Mouse (Mus musculus): ENCODE data around the gene Lrrc28. TPM values are rescaled to one million over a fixed set of nuclear protein-coding genes. Genes with fewer than 3 reads are reported as not detected.

Lrrc28 gene
- polyA plus RNA-seq, 1 experiment, result 9.1 TPM

DNA sequence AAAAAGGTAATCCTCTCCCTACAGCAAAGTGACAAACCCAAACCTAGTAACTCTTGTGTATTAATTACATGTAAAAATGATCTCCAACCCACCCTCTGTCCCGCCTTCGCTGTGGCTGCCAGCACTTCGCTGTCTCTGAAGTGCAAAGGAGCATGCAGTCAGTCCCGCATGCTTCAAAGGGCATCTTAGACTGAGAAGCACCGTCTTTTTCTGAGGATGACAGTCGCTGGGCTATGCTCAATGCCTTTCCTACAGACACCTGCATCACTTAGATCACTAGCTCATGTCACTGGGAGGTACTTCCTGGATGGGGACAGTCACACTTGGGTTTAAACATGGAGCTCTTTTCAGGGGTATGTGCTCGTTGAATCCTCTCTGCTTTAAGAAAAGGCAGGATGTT lies 133.5 kb downstream of the Lrrc28 start:
- H3K27me3 ChIP-seq (ENCODE audit: control insufficient read depth, insufficient read depth, insufficient read length), result no peaks in the 10 kb centered on the region
- H3ac ChIP-seq (ENCODE audit: control insufficient read depth, insufficient read length, low read depth), result no peak overlapping the region
- H3K79me3 ChIP-seq (ENCODE audit: low read depth), result no peaks in the 10 kb centered on the region
- H3K4me3 ChIP-seq (ENCODE audit: insufficient read depth, poor library complexity, severe bottlenecking), result no peak overlapping the region
- H3K36me3 ChIP-seq (ENCODE audit: control insufficient read depth, insufficient read depth), result no peaks in the 10 kb centered on the region
- TF ChIP-seq MYOD1 (IDR thresholded peaks at IDR 0.05; ENCODE audit: control insufficient read depth, insufficient read length, low read depth) (no peak), MAX (IDR thresholded peaks at IDR 0.05) (no peak), FOSL1 (IDR thresholded peaks at IDR 0.05; ENCODE audit: insufficient read depth, low read length, poor library complexity, severe bottlenecking) (no peak), USF1 (IDR thresholded peaks at IDR 0.05; ENCODE audit: low read depth) (no peak), CTCF (IDR thresholded peaks at IDR 0.05; ENCODE audit: control insufficient read depth, insufficient read depth, insufficient read length) (no peak), MYOG (IDR thresholded peaks at IDR 0.05; ENCODE audit: control insufficient read depth, extremely low read depth, insufficient read length) (no peak), CEBPB (IDR thresholded peaks at IDR 0.05; ENCODE audit: low read depth) (no peak)
- H3K79me2 ChIP-seq (ENCODE audit: control insufficient read depth, insufficient read depth), result no peaks in the 10 kb centered on the region

DNA sequence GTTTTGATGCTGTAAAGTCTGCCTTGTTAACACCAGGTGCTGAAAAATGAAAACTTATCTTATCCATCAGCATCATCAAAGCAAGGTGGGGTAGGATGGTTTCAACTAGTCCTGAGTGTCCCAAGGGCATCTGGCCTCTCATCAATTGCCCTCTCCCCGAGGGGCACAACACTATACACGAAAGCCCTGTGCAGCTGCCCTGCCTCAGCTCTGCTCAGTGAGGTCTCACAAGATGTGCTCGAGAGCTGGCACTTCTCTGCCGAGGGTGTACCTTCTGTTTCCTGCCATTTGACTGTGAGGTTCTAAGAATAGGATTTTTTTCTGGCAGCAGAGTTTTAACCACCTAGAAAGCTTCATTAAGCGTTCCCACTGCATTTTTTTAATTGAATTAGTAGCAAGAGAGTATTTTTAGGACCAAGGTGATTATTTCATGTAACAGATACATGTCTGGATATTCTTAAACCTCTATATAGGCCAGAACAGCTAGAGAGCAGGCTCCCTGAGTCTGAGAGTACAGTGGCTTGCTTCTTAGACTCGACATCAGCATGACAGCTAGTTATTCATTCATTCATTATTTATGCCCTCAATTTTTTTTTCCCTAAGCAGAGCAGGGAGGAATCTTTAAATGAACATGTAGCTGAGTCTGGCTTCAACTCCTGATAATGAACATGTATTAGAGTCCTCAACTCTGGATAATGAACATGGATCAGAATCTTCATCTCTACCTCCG lies 141.6 kb downstream of the Lrrc28 start:
- Histone ChIP-seq H3K79me2 (ENCODE audit: control insufficient read depth, insufficient read depth) (no peaks in the 10 kb centered on the region), H3ac (ENCODE audit: control insufficient read depth, insufficient read length, low read depth) (no peak overlapping the region), H3K36me3 (ENCODE audit: control insufficient read depth, insufficient read depth) (no peaks in the 10 kb centered on the region), H3K27me3 (ENCODE audit: control insufficient read depth, insufficient read depth, insufficient read length) (no peaks in the 10 kb centered on the region), H3K79me3 (ENCODE audit: low read depth) (no peaks in the 10 kb centered on the region), H3K4me3 (ENCODE audit: insufficient read depth, poor library complexity, severe bottlenecking) (no peak overlapping the region)
- TF ChIP-seq MAX (IDR thresholded peaks at IDR 0.05) (no peak), CTCF (IDR thresholded peaks at IDR 0.05; ENCODE audit: control insufficient read depth, insufficient read depth, insufficient read length) (no peak), CEBPB (IDR thresholded peaks at IDR 0.05; ENCODE audit: low read depth) (no peak), USF1 (IDR thresholded peaks at IDR 0.05; ENCODE audit: low read depth) (no peak), MYOG (IDR thresholded peaks at IDR 0.05; ENCODE audit: control insufficient read depth, extremely low read depth, insufficient read length) (no peak), FOSL1 (IDR thresholded peaks at IDR 0.05; ENCODE audit: insufficient read depth, low read length, poor library complexity, severe bottlenecking) (no peak), MYOD1 (IDR thresholded peaks at IDR 0.05; ENCODE audit: control insufficient read depth, insufficient read length, low read depth) (no peak)

DNA sequence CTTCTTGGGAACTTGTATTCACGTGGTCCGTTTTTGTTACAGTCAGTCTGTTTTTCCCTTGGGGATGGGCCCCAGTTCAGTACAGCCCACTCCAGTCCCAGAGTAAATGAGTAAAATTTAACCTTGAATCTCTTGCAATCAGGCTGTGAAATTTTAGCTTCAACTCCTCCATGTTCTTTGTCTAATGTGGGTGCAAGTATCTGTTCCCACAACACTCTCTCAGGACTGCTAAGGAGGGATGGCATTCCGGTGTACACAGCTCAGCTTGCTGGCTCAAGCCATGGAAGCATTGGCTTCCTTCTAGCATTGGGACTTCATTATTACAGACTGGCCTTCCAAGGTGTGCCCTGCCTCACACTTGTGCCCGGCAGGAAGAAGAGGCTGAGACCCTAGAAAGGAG lies 142.4 kb downstream of the Lrrc28 start:
- no peak for TF ChIP-seq MYOG (IDR thresholded peaks at IDR 0.05; ENCODE audit: control insufficient read depth, extremely low read depth, insufficient read length)
- TF ChIP-seq MYOD1 (IDR thresholded peaks at IDR 0.05; ENCODE audit: control insufficient read depth, insufficient read length, low read depth), result no peak
- no peak for TF ChIP-seq FOSL1 (IDR thresholded peaks at IDR 0.05; ENCODE audit: insufficient read depth, low read length, poor library complexity, severe bottlenecking)
- TF ChIP-seq CTCF (IDR thresholded peaks at IDR 0.05; ENCODE audit: control insufficient read depth, insufficient read depth, insufficient read length), result no peak
- TF ChIP-seq CEBPB (IDR thresholded peaks at IDR 0.05; ENCODE audit: low read depth), result no peak
- no peak for TF ChIP-seq MAX (IDR thresholded peaks at IDR 0.05)
- Histone ChIP-seq H3K79me2 (ENCODE audit: control insufficient read depth, insufficient read depth) (no peaks in the 10 kb centered on the region), H3K4me3 (ENCODE audit: insufficient read depth, poor library complexity, severe bottlenecking) (no peak overlapping the region), H3K79me3 (ENCODE audit: low read depth) (no peaks in the 10 kb centered on the region), H3ac (ENCODE audit: control insufficient read depth, insufficient read length, low read depth) (no peak overlapping the region), H3K27me3 (ENCODE audit: control insufficient read depth, insufficient read depth, insufficient read length) (no peaks in the 10 kb centered on the region), H3K36me3 (ENCODE audit: control insufficient read depth, insufficient read depth) (no peaks in the 10 kb centered on the region)

DNA sequence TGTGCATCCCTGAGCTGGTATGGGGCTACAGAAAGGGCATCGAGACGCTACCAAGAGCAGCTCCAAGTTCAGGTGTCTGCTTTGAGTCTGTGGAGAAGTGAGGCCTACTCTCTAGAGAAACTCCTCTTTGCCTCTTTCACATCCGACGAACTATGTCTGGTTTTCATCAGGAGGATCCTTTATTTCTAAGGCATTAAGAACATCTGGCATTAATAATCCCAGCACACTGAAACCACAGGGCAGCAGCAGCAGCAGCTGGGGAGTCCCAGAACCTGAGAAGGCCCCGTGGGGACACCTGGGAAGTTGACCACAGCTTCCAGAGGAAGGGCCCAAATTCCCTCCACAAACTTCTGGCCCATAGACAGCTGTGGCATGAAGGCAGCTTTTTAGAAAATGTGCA lies 144.2 kb downstream of the Lrrc28 start:
- no peaks in the 10 kb centered on the region for H3K79me3 ChIP-seq (ENCODE audit: low read depth)
- no peak overlapping the region for H3ac ChIP-seq (ENCODE audit: control insufficient read depth, insufficient read length, low read depth)

DNA sequence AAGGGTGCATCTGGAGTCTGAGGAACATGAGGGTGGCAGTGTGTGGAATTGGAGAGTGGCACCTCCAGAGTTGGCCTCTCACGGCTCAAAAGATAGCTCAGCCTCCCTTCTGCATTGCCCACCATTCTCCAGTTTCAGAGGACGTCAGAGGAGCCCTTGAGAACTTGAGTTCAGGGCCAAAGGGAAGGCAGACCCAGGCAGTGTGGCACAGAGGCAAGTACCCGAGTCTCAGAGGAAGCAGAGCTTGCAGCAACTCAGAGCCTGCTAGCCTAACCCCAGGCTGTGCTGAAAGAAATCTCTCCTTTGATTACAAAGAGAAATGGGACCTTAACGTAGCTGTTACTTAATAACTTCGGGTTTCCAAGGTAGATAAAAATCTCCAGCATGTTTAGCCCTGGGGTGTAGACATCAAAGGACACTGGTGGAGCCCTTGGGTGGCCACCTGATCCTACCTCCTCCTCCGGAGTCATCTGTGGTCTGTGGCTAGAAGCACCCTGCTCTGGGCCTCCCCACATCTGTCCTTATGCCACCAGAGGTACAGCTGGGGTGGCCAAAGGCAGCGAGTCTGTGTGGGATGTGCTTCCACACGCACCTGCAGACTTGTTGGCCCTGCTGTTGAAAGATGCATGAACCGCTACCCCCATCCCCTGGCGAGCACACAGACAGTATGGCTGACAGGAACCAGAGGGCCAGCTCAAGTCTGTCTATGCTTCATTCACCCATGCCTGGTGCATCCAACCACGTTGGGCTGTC lies 144.8 kb downstream of the Lrrc28 start:
- H3ac ChIP-seq (ENCODE audit: control insufficient read depth, insufficient read length, low read depth), result no peak overlapping the region
- H3K79me3 ChIP-seq (ENCODE audit: low read depth), result no peaks in the 10 kb centered on the region
- no peaks in the 10 kb centered on the region for H3K79me2 ChIP-seq (ENCODE audit: control insufficient read depth, insufficient read depth)
- H3K36me3 ChIP-seq (ENCODE audit: control insufficient read depth, insufficient read depth), result no peaks in the 10 kb centered on the region
- no peak overlapping the region for H3K4me3 ChIP-seq (ENCODE audit: insufficient read depth, poor library complexity, severe bottlenecking)
- H3K27me3 ChIP-seq (ENCODE audit: control insufficient read depth, insufficient read depth, insufficient read length), result no peaks in the 10 kb centered on the region
- TF ChIP-seq CTCF (IDR thresholded peaks at IDR 0.05; ENCODE audit: control insufficient read depth, insufficient read depth, insufficient read length), result no peak

More for the DNA sequence above, 144.2 kb downstream of the Lrrc28 start:
- TF ChIP-seq CTCF (IDR thresholded peaks at IDR 0.05; ENCODE audit: control insufficient read depth, insufficient read depth, insufficient read length) (no peak), MYOD1 (IDR thresholded peaks at IDR 0.05; ENCODE audit: control insufficient read depth, insufficient read length, low read depth) (peak; percentile 8)
- H3K36me3 ChIP-seq (ENCODE audit: control insufficient read depth, insufficient read depth), result no peaks in the 10 kb centered on the region
- no peak overlapping the region for H3K4me3 ChIP-seq (ENCODE audit: insufficient read depth, poor library complexity, severe bottlenecking)
- no peaks in the 10 kb centered on the region for H3K27me3 ChIP-seq (ENCODE audit: control insufficient read depth, insufficient read depth, insufficient read length)
- H3K79me2 ChIP-seq (ENCODE audit: control insufficient read depth, insufficient read depth), result no peaks in the 10 kb centered on the region

DNA sequence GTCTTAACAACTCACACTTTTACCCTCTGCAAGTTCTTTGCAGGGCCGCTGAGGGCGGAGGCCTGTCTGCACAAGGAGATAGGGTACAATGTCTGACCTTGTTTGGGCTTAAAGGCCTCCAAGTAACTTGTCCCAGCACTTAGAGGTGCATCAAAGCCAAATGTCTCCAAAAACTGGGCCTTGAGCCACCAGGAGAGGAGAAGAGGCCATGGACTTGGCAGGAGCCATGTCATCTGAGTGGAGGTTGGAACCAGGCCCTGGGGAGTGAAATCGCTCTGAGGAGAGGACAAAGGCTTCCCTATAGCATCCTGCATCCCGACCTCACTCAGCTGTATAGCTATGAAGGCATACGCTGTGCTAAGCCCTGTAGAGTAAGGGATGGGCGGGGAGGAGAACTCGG lies 145.6 kb downstream of the Lrrc28 start:
- no peak overlapping the region for H3ac ChIP-seq (ENCODE audit: control insufficient read depth, insufficient read length, low read depth)
- H3K4me3 ChIP-seq (ENCODE audit: insufficient read depth, poor library complexity, severe bottlenecking), result no peak overlapping the region
- no peaks in the 10 kb centered on the region for H3K79me2 ChIP-seq (ENCODE audit: control insufficient read depth, insufficient read depth)
- no peaks in the 10 kb centered on the region for H3K79me3 ChIP-seq (ENCODE audit: low read depth)
- TF ChIP-seq MYOD1 (IDR thresholded peaks at IDR 0.05; ENCODE audit: control insufficient read depth, insufficient read length, low read depth) (no peak), FOSL1 (IDR thresholded peaks at IDR 0.05; ENCODE audit: insufficient read depth, low read length, poor library complexity, severe bottlenecking) (no peak), MYOG (IDR thresholded peaks at IDR 0.05; ENCODE audit: control insufficient read depth, extremely low read depth, insufficient read length) (no peak), MAX (IDR thresholded peaks at IDR 0.05) (no peak), CTCF (IDR thresholded peaks at IDR 0.05; ENCODE audit: control insufficient read depth, insufficient read depth, insufficient read length) (no peak), CEBPB (IDR thresholded peaks at IDR 0.05; ENCODE audit: low read depth) (no peak), USF1 (IDR thresholded peaks at IDR 0.05; ENCODE audit: low read depth) (no peak)
- no peaks in the 10 kb centered on the region for H3K36me3 ChIP-seq (ENCODE audit: control insufficient read depth, insufficient read depth)
- no peaks in the 10 kb centered on the region for H3K27me3 ChIP-seq (ENCODE audit: control insufficient read depth, insufficient read depth, insufficient read length)
